Mouse (Mus musculus) megakaryocyte, embryonic 14.5 days (primary cell): ENCODE data around the gene Rpl37a. TPM values are rescaled to one million over a fixed set of nuclear protein-coding genes. Genes with fewer than 3 reads are reported as not detected.

Experiments used
- H3K27me3 ChIP-seq: replicated peaks from 2 replicates; pipeline ENCODE3; 2012; ENCODE audit warnings: inconsistent platforms
- H3K36me3 ChIP-seq: replicated peaks from 2 replicates; pipeline ENCODE3; 2012; ENCODE audit warnings: low read length, inconsistent platforms, mixed read lengths
- H3K4me1 ChIP-seq: 2 replicates; pipeline ENCODE4 v1.6.1; 2012; ENCODE audit warnings: inconsistent platforms
- H3K4me3 ChIP-seq: replicated peaks from 2 replicates; pipeline ENCODE3; 2012; ENCODE audit warnings: moderate library complexity, mild to moderate bottlenecking, inconsistent platforms
- H3K9me3 ChIP-seq: 2 replicates; pipeline ENCODE4 v1.6.1; 2012; ENCODE audit warnings: inconsistent platforms
- FLI1 ChIP-seq: IDR thresholded peaks from 2 replicates; pipeline ENCODE4 v1.6.1; 2012; ENCODE audit warnings: low read length, inconsistent platforms, mixed read lengths
- GATA1 ChIP-seq: IDR thresholded peaks from 3 replicates; pipeline ENCODE4 v1.6.1; 2012; ENCODE audit warnings: mixed read lengths, low read length, inconsistent platforms, borderline replicate concordance
- polyA plus RNA-seq: library from polyadenylated mRNA; stranded (reverse); fragments of >175 nt; gene quantifications from 2 replicates; pipeline ENCODE4 v1.2.3, GENCODE M21; 2012; ENCODE audit warnings: low replicate concordance; ENCODE audit not compliant: insufficient read depth

Gene Rpl37a
- polyA plus RNA-seq, 1 experiment = 185 TPM

DNA sequence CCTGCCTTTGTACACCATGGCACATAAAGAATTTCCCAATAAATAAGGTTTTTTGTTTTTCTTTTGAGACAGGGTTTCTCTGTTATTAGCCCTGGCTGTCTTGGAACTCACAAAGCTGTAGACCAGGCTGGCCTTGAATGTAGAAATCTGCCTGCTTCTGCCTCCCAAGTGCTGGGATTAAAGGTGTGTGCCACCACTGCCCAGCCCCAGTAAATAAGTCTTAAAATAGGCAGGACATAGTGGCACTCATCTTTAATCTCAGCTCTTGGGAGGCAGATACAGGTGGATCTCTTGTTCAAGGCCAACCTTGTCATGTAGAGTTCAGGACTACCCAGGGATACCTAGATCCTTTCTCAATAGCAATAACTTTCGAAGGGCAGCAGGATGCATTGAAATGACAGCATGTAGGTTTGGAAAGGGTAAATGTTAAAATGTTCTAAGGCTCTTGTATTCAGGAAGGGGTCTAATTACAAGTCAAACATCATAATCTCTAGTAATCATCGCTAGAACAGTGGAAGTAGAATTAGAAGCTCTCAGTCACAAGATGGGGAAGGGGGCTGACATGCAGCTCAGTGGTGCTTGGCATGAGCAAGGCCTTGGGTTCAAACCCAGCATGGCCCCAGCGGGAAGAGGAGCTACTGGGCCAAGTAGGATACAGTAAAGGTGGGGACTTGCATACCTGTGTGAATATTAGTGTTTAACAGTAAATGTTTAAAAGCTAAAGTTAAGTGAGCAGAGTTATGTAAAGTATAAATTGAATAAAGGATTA, 4.7 kb downstream of the Rpl37a start:
- Histone ChIP-seq H3K9me3 (no peaks in the 10 kb centered on the region), H3K36me3 (peaks cover 69% of the 10 kb centered on the region), H3K4me1 (peaks cover 19% of the 10 kb centered on the region), H3K27me3 (no peaks in the 10 kb centered on the region), H3K4me3 (no peak overlapping the region)
- TF ChIP-seq FLI1 = no peak

DNA sequence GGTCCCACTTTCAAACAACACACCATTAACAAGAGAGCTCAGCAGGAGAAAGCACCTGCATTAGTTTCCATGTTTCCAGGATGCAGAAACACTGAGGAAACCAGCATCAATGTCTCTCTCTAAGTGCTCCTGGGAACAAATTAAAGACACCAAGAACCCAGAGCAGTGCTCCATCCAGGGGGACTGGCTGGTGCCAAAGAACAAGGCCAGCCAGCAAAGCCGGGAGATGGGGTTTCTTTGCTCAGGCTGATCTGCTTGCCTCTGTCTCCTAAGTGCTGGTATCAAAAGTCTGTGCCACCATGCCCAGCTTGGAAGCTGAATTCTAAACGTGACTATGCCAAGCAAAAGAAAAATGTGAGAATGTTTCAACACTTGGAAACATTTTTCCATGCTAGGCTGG, 5.3 kb downstream of the Rpl37a start:
- TF ChIP-seq FLI1 = no peak
- no peak for TF ChIP-seq GATA1
- H3K36me3 ChIP-seq = peaks cover 71% of the 10 kb centered on the region
- H3K27me3 ChIP-seq = no peaks in the 10 kb centered on the region
- H3K4me3 ChIP-seq = no peak overlapping the region
- no peaks in the 10 kb centered on the region for H3K9me3 ChIP-seq
- H3K4me1 ChIP-seq = peaks cover 19% of the 10 kb centered on the region

DNA sequence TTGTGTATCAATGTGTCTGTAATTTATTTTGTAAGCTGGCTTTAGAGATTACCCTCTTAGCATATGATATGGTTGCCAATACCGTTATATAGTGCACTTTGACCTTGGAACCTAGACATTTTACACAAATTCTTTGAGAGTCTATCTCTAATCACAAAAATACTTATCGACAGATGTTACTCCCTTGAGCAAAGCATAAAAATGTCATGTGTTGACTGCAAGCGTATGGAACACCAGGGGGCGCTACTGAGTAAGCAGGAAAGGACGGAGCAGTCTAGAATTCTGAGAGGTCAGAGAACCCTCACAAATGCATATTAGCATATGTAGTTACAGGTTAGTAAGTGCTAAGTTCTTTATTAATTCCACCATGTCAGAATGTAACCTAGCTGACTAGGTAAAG, 5.8 kb downstream of the Rpl37a start:
- Histone ChIP-seq H3K9me3 (no peaks in the 10 kb centered on the region), H3K4me1 (peaks cover 19% of the 10 kb centered on the region), H3K27me3 (no peaks in the 10 kb centered on the region), H3K4me3 (no peak overlapping the region), H3K36me3 (peaks cover 71% of the 10 kb centered on the region)
- TF ChIP-seq FLI1 (no peak), GATA1 (no peak)

DNA sequence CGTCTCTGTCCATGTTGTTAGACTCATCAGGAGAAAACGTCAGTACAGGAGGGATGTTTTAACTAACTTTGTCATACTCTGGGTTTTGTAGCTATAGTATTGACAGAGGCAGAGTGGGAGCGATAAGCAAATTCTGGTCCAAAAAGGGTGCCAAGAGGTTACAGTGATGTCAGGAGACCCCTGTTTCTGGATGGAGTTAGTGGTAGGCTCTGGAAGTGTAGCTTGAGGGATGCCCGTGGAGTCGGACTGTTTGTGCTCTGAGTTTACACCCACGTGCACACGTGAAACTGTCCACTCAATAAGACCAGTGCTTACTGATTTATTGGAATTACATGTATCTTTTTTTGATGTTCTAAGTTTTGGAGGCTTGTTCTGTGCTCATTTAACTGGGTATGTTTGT, 6.5 kb downstream of the Rpl37a start:
- TF ChIP-seq GATA1 (no peak), FLI1 (no peak)
- Histone ChIP-seq H3K4me1 (peaks cover 23% of the 10 kb centered on the region), H3K27me3 (no peaks in the 10 kb centered on the region), H3K36me3 (peaks cover 69% of the 10 kb centered on the region), H3K9me3 (no peaks in the 10 kb centered on the region), H3K4me3 (no peak overlapping the region)

DNA sequence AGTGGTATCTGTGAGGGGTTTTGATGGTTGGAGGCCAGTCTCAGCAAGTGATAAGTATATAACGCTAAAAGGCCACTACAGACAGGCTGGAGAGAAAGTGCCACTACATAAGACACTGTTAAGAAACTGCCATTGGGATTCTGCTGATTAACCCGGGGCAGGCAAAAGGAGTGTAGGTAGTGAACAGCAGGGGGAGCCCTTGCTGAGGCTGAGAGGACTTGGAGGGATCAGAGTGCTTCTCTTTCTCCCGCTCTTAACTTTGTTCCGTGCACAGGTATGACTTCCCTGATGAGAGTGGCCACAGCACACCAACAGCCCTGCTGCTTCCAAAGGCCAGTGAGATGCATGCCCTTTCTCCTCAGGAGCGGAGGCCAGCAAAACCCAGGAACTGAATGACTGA, 7.8 kb downstream of the Rpl37a start:
- Histone ChIP-seq H3K36me3 (peaks cover 56% of the 10 kb centered on the region), H3K9me3 (no peaks in the 10 kb centered on the region), H3K27me3 (no peaks in the 10 kb centered on the region), H3K4me3 (no peak overlapping the region), H3K4me1 (peaks cover 14% of the 10 kb centered on the region)
- TF ChIP-seq GATA1 = no peak
- no peak for TF ChIP-seq FLI1

DNA sequence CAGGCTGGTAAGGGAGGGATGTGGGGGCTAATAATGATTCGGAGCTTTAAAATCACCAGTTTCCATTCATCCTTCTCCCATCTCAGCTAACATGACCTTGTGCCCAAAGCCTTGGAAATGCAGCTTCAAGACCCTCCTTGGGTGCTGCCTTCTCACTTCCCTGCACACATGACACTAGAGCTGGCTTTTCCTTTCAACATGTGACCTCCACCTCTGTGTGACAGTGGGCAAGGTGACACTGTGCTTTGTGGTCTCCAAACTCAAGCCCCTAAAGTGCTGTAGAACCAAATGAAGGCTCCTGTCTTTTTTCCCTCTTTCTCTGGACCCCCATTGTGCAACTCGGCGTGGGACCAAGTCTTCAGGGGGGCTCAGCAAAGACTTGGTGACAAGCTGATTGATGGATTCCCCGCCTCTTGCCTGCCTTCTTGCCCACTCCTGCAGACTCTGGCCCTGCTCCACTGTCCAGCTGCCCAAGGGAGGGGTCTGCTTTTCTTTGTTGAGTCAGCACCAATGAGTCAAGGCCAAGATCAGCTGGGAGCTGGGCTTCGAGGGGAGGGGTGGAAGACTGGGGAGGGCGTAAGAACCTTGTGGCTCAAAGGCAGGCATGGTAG, 9.1 kb downstream of the Rpl37a start:
- peaks cover 43% of the 10 kb centered on the region for H3K36me3 ChIP-seq
- no peak overlapping the region for H3K4me3 ChIP-seq
- peaks cover 6% of the 10 kb centered on the region; the same call in 1 of the 2 replicates for H3K4me1 ChIP-seq
- H3K9me3 ChIP-seq = no peaks in the 10 kb centered on the region
- no peak for TF ChIP-seq GATA1
- no peak for TF ChIP-seq FLI1
- no peaks in the 10 kb centered on the region for H3K27me3 ChIP-seq

DNA sequence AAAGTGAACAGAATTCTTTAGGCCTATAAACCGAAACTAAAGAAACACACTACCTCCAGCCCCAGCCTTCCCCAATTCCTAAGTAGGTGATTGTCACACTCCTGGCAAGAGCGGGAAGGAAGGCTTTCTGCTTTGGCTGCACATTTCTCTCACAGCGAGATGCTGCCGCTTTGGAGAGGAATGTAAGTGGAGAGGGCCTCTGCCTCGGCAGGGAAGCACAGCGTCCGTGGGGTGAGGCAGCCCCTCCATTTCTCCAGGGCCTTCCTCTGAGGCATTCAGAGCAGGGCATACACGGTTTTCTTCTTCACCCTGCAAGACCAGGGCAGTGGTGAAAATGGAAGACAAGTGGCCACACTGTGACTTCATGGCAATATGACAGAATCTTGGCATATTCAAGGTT, 11.6 kb downstream of the Rpl37a start:
- Histone ChIP-seq H3K36me3 (peaks cover 25% of the 10 kb centered on the region), H3K4me1 (peaks cover 6% of the 10 kb centered on the region; the same call in 1 of the 2 replicates), H3K27me3 (peaks cover 1% of the 10 kb centered on the region), H3K4me3 (no peak overlapping the region), H3K9me3 (no peaks in the 10 kb centered on the region)
- TF ChIP-seq GATA1 = no peak
- no peak for TF ChIP-seq FLI1

DNA sequence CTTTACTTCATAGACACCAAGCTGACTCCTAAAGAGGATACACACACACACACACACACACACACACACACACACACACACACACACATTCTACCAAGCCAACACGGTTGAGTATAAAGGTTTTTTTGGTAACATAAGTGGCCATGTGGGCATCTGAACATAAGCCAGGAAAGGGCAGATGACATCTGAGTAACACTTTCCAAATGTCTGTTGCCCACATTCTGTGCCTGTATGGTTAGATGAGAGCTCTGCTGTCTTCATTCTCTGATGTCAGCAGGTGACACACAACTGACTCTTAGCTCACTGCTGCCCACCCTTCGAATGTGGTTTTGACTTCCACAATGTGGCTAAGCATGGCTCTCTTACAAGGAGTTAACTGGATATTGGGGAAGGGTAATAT, 13.3 kb downstream of the Rpl37a start:
- Histone ChIP-seq H3K36me3 (peaks cover 10% of the 10 kb centered on the region), H3K4me3 (no peak overlapping the region), H3K4me1 (peaks cover 6% of the 10 kb centered on the region; the same call in 1 of the 2 replicates), H3K9me3 (no peaks in the 10 kb centered on the region), H3K27me3 (peaks cover 4% of the 10 kb centered on the region)
- no peak for TF ChIP-seq GATA1
- no peak for TF ChIP-seq FLI1

DNA sequence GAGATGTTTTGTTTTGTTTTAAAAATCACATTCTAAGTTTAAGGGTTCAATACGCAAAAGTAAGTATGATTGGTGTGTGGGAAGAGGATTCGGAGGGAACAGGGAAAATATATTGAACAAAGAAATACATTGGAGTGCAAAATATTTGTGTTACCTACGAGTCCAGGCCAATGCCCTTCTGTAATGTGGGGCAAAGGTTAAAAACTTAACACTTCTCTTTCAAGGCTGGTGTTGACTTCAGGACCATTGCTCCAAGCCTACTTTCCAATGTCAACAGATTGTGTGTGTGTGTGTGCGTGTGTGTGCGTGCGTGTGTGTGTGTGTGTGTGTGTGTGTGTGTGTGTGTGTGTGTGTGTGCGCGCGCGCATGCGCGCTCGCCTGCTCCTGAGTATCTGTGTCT, 14.9 kb downstream of the Rpl37a start:
- no peaks in the 10 kb centered on the region for H3K9me3 ChIP-seq
- no peak overlapping the region for H3K4me3 ChIP-seq
- peaks cover 4% of the 10 kb centered on the region for H3K27me3 ChIP-seq
- peaks cover 6% of the 10 kb centered on the region; the same call in 1 of the 2 replicates for H3K4me1 ChIP-seq
- H3K36me3 ChIP-seq = no peaks in the 10 kb centered on the region
- TF ChIP-seq FLI1 (no peak), GATA1 (no peak)

DNA sequence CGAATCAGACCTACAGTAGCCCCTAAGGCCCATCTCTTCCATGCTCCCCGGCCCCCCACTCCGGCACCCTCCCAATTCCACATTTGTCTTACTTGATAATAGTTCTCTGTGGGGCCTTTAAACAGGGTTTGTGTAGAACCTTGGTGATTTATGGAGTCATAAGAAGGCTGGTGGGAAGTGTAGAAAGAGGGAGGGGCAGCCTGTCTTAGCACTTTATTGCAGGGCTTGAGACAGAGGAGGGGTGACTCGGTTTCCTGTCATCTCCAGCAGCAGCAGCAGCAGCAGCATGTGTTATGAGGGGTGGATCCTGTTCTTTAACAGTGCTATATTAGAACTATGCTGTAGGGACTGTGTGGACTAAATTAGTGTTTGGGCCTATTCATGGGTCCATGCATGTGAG, 17.7 kb downstream of the Rpl37a start:
- H3K27me3 ChIP-seq = peaks cover 9% of the 10 kb centered on the region
- no peak overlapping the region for H3K4me3 ChIP-seq
- no peak for TF ChIP-seq FLI1
- TF ChIP-seq GATA1 = no peak
- peaks cover 8% of the 10 kb centered on the region; the same call in 1 of the 2 replicates for H3K9me3 ChIP-seq
- no peaks in the 10 kb centered on the region for H3K36me3 ChIP-seq
- no peaks in the 10 kb centered on the region for H3K4me1 ChIP-seq
